Mouse (Mus musculus) left cerebral cortex, postnatal 10 days (tissue): ENCODE measurements around the gene Mindy3. TPM values are rescaled to one million over a fixed set of nuclear protein-coding genes. Genes with fewer than 3 reads are reported as not detected.
"Not testable (repeated sequence)": the region's sequence is repeated elsewhere in the genome, so short reads cannot be mapped to it uniquely, and the experiment has no call there.

Experiments used
- DNase-seq, 2 experiments: peaks; one replicate each; pipeline ENCODE4 v3.0.0; 2021 to 2022; ENCODE audit warnings: low spot score in 2 of 2, mixed read lengths in 1 of 2; ENCODE audit errors: extremely low spot score in 1 of 2
- intact Hi-C: fragments of 180-260 bp; cut with DNase I; formaldehyde crosslinking; loops from one replicate; pipeline ENCODE4 v1.15.1; 2025
- total RNA-seq, 2 experiments: library from RNA; stranded (reverse); gene quantifications; 2 replicates each; pipeline ENCODE4 v1.2.3; 2021

The Mindy3 gene
- total RNA-seq: 10 to 100 TPM; 69.7 to 76.8 TPM

- intact Hi-C loops: no loop called here
- peak; percentile 87 to 93 for DNase-seq
These were observed at the start of gene Mindy3 for GRCm38 (mm10) chr2:12419262-12419655. Gene Mindy3, minus strand, starts transcription at chr2:12419470.

DNA sequence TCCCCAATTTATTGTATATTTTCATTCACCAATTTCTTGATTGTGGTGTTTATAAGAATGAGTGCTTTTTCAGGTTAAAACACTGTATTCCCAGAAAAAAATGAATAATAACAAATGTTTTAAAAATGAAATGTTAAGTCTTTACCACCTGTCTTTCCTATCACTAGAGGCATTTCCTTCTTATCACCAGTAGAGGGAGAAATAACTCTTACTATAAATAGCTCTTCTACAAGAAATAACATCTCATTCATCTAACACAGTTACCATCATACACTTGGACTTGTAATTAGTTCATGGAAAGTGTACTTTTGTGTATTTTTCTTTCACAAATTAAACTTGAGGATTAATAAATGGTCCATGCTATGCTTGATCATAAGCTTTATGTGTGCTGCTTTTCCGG is 40.5 kb upstream of the Mindy3 start:
- intact Hi-C loops: loop anchor here (5.0 to 10.0 kb wide), 2 partner anchors 545 to 778 kb away; no protein-coding TSS in a partner anchor
- no peak for DNase-seq

- intact Hi-C loops: loop anchor here (10.0 kb wide), 1 partner anchor 555 kb away; no protein-coding TSS in a partner anchor
- DNase-seq: no peak
These were observed 30.8 kb upstream of the Mindy3 start for GRCm38 (mm10) chr2:12450108-12450507.

GRCm38 (mm10) chr2:12440120-12440519 is 20.9 kb upstream of the Mindy3 start:
- intact Hi-C loops: no loop called here
- no peak for DNase-seq

GRCm38 (mm10) chr2:12439543-12439942 is 20.3 kb upstream of the Mindy3 start:
- intact Hi-C loops: loop anchor here (10.0 kb wide), 1 partner anchor 825 kb away; no protein-coding TSS in a partner anchor
- DNase-seq: no peak

DNA sequence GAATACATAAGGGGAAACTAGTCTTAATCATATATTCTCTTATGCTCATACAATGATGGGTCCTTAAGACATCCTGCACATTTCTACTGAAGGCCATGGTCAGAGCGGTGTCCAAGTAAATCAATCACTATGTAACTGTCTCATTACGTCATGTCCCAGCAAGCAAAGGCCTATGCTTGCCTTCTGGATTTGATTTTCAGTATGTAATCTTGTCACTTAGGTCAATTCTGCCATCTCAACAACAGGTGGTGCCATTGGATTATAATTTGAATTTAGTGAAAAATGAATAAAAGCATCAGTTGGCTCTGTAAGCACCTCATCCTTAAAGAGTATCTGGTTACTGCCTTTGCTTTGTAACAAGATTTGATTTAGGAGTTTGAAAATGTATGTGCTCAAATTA is 18.9 kb upstream of the Mindy3 start:
- peak in 1 of 2 experiments; percentile 40 for DNase-seq
- intact Hi-C loops: loop anchor here (10.0 kb wide), 1 partner anchor 827 kb away; no protein-coding TSS in a partner anchor

DNA sequence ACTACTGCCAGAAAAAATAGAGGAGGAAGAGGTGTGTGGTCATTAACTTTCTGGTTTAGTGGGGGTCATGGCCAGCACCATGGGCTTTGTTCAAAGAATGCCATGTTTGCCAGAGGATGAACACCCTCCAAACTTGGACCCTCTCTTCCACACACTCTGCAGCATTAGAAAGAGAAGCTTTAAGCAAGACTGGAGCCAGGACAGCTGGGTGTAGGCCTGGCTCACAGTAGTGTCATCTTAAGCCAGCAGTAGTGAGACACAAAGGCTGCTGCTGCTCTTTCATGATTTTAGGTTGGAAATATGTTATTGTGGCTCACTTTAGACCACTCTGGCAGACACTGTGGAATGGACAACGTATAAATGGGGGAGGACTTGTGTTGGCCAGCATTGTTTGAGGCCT is 12.8 kb upstream of the Mindy3 start:
- DNase-seq: no peak
- intact Hi-C loops: loop anchor here (10.0 kb wide), 1 partner anchor 833 kb away; no protein-coding TSS in a partner anchor

DNA sequence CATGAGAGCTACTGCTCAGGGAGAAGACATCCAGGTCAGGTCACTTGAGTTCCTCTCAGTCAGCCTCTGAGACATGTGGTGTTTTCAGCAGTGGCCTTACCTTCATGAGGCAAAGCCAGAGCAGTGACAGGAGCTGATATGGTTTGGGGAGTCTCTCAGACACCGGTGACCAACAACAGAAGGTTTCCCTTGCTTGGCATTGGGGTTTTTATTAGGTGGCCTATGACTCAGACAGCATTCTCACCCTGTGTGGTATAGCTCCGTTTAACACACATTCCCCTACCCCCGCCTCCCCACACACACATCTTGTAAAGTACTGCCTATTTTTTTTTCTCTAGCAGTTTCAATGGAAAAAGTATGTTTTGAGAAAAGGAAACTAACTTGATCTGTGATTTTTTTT is 5.1 kb upstream of the Mindy3 start:
- no peak for DNase-seq
- intact Hi-C loops: no loop called here

DNA sequence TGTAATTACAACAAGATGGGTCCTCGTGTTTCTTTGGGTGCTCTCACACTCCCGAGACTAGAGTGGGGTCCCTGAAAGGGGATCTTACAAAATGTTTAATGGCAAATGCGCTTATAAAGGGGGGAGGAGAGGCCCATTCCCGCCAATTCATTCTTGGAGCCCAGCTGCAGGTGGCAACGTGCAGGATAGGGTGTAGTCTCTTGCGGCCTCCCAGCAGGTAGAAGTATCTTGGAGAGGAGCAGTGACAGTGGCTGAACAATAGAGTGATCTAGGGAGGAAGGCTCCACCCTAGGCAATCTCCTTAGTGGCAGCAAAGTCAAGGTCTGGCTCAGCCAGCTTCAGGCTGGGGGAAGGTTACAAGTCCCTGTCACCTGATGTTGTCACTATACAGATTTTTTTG is 4.2 kb upstream of the Mindy3 start:
- DNase-seq, intact Hi-C loops: not testable (repeated sequence)

GRCm38 (mm10) chr2:12418534-12419261 is 572 bp downstream of the Mindy3 start:
- DNase-seq: peak; percentile 20 to 59
- intact Hi-C loops: no loop called here

GRCm38 (mm10) chr2:12418121-12418520 is 1.1 kb downstream of the Mindy3 start:
- no peak for DNase-seq
- intact Hi-C loops: no loop called here

DNA sequence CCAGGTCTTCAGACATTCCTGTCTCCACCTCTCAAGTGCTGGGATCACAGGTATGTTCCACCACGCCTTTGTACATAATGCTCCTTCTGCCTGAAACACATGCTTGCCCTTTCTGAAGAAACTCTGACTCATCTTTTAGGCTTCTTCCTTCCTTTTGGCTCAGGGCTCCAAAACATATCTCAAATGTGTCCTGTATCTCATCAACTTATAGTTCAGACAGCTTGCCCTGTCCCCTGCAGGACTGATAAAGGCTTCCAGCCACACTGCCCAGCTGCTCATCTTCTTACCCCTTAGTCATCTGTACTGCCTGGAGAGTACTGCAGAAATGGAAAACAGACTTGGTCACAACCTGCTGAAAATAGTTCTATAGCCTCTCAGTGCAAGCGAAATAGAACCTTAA is 7.0 kb downstream of the Mindy3 start:
- no peak for DNase-seq
- intact Hi-C loops: no loop called here

DNA sequence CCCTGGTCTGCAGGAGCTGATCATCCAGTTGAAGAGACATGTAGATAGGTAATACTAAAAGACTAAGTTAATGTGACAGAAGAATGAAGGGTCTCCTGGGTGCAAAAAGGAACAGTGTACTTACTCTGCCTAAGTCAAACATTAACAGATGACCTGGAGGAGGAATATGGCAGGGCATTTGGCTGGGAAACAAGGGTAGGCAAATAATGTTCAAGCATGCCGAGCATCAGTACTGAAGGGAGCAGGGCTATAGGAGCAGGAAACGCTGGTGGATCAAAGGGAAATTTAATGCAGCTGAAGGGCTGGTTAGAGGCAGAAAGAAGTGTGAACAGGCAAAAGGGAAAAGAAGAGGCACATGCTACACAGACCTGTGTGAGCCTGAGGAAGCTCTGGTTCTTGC is 8.1 kb downstream of the Mindy3 start:
- no peak for DNase-seq
- intact Hi-C loops: no loop called here

GRCm38 (mm10) chr2:12406737-12407136 is 12.5 kb downstream of the Mindy3 start:
- intact Hi-C loops: no loop called here
- DNase-seq: no peak

DNA sequence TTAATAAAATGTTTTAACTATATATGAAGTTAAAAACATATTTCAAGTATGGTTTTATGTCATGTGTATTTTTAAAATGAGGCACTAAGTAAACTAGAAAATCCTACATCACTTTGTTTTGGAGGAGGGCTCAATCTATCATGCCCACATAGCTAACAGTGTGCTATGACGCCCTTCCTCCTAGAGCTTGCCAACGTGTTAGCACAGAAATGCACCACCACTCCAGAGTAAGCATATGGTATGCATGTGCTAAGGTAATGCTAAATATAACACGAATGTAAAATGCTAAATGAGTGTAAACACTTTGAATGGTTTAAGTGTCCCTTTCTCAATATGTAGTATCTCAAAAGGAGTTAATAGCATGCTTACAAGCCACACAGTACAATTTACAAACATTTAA is 16.8 kb downstream of the Mindy3 start:
- intact Hi-C loops: no loop called here
- no peak for DNase-seq

DNA sequence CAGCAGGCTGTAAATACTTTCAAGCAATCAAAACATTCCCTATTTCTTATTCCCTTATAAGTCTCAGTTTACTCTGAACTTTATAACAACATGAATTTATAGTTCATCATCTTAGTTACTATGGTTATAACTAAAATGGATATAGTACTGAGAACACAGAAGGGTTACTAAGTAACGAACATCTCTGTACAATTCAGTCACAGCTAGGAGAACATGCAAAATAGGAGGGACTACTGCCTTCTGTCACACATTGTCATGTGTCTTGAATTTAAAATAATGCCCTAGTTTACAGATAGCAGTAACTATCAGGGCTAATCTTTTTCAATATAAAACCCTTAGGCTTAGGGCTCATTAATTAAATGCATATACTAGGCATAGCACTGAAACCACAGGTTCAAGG is 18.1 kb downstream of the Mindy3 start:
- intact Hi-C loops: no loop called here
- DNase-seq: no peak

DNA sequence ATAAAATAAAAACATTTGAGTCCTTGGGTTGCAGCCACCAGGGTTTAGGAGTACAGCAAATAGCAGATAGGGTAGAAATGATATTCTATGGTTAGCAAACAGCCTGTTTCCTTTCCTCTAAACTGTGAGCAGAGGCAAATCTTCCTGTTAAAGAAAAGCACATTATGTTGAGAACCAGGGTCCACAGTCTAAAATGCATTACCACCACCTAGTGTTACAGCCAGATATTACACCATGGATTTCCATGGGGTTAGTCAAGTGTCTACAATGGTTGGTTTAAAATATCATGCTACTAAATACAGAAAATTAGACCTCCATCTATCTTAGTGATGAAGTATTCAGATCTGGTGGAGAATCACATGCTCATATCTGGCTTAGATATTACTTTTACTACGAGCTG is 30.2 kb downstream of the Mindy3 start:
- intact Hi-C loops: loop anchor here (5.0 to 10.0 kb wide), 2 partner anchors 87 to 594 kb away; partner anchors contain the start of gene Itga8
- peak; percentile 21 to 70 for DNase-seq

GRCm38 (mm10) chr2:12388569-12388968 is 30.7 kb downstream of the Mindy3 start:
- intact Hi-C loops: loop anchor here (5.0 to 10.0 kb wide), 2 partner anchors 86 to 594 kb away; partner anchors contain the start of gene Itga8
- no peak for DNase-seq

DNA sequence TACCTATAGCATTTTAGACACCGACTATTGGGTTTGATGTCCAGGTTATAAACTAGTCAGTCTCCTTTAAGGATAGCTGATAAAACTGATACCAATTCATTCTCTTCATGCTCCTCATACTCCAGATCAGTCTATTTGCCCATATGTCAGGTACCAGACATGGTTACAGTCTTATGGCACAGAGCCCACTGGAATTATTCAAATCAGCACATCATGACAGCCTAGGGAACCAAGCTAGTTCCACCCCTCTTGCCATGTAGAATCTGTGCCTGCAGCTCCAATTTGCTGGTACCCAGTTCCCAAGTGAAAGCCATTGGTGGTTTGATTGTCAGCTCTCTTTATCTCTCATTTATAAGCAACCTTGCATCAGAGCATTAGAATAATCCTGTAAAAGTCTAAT is 34.9 kb downstream of the Mindy3 start:
- intact Hi-C loops: loop anchor here (10.0 kb wide), 1 partner anchor 590 kb away; no protein-coding TSS in a partner anchor
- no peak for DNase-seq

- no peak for DNase-seq
- intact Hi-C loops: loop anchor here (10.0 kb wide), 1 partner anchor 588 kb away; no protein-coding TSS in a partner anchor
These were observed 36.6 kb downstream of the Mindy3 start for GRCm38 (mm10) chr2:12382650-12383049.
